Mouse (Mus musculus) regulatory T cell (primary cell): ENCODE measurements around the gene Rfx1.

Experiments
- in situ Hi-C: fragments of 300-600 bp; cut with MboI, MseI; formaldehyde crosslinking; loops from one replicate; pipeline ENCODE4 v1.15.1; 2025; ENCODE audit warnings: high pct_unique_total_duplicates

The Rfx1 gene

DNA sequence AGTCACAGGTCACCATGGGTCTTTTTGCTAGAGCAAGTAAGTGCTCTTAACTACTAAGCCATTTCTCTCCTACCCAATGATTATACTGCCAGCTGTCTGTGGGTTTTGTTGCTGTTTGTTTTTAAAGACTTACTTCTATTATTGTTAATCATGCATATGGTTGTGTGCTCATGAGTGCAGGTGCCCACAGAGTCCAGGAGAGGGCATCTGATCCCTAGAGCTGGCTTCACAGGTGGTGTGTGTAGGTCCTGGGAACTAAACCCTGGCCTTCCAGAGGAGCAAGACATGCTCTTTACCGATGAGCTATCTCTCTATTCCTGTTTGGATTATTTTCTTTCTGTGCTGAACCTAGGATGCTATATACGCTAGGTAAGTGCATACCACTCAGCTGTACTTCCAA lies 7.4 kb upstream of the Rfx1 start:
- in situ Hi-C loops = no loop called here

DNA sequence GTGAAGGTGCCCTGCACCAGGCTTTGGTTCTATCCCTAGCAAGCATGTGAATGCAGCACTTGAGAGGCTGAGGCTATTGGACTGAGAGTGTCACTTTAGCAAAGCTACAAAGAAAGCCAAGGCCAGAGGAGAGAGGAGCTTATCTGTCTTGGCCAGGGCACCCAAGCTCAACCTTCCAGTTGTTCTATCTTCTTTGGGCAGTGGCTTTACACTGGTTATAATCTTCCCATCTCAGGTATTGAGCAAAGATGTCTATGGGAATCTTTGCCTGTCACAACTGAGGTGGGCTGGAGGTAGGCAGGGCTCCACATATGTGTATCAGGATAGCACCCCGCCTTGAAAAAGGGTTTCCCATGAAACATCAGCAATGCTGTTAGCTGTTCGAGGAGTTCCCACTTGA lies 6.4 kb upstream of the Rfx1 start:
- in situ Hi-C loops = no loop called here

DNA sequence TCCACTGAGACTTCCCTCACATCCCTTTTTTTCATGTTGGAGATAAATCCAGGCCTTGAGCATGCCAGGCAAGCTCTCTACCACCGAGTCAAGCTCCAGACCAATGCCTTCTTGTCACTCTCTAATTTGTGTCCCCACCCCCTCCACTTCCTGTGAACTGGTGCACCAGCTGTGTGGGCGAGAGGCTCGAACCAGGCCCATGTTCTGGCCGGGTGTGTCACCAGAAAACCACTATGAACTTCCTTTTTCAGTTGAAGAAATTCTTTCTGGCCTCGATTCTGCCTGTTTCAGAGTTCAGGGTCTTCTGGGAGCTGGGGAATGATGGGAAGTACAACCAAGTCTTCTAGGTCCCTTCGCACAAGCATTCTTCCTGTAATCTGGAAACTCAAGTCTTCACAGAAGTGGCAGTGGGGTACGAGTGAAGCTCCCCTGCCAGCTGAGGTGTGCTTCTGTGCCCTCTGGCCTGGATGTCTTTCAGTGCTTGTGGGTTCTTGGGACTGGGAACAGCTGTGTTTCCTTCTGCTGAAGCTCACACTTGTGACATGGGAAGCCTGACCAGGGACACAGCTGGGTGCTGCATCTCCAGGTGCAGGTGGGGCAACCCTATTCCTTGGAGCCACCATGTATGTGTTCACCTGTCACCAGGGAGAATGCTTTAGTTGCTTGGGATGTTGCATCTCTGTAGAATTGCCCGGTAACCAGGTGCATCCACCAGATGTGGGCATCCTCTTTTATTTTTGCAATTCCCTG lies 2.6 kb upstream of the Rfx1 start:
- in situ Hi-C loops = no loop called here

DNA sequence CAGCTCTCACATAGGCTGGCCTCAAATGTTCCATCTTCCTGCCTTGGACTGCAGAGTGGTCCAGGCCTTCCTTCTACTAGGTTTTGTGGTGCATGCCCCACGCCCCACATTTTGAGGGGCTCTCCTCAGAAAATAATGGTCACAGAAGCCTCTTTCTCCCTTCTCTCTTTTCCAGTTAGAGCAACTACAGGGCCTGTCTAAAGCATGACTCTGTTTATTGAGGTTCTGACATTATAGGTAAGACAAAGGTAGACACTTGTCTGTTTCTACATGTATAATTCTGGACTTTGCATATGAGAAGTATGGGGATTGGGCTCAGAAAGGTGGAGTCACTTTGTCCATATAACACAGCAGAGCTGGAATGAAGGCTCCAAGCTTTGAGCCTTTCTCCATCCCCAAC lies 1.6 kb upstream of the Rfx1 start, which contains the start of gene Gm10643:
Gene Gm10643, minus strand, starts transcription at position 101 of the 400 bp plus-strand sequence.
- in situ Hi-C loops = no loop called here

DNA sequence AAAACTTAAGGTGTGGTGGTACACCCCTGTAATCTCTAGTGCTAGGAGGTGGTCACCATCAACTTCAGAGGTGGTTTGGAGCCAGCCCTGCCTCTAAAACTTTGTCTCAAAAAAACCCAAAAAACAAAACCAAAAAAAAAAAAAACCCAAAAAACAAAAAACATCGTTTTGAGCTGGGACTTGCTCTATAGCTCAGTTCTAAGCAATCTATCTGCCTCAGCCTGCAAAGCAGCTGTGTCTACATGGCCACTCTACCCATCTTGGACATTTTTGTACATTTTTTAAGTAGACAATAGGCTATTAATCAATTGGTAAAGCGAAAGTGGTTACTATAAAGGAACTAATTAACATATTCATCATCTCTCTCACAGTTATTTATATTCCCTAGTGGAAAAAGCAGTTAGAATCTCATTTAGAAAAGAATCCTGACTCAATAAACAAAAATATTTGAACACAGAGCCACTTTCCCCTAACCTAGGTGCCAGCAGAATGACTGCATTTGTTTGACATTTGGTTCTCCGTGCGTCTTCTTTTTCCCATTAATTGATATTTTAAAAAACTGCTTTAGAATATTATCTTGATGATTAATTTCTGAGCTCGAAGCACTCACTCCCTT lies 1.1 kb upstream of the Rfx1 start:
- in situ Hi-C loops = no loop called here

DNA sequence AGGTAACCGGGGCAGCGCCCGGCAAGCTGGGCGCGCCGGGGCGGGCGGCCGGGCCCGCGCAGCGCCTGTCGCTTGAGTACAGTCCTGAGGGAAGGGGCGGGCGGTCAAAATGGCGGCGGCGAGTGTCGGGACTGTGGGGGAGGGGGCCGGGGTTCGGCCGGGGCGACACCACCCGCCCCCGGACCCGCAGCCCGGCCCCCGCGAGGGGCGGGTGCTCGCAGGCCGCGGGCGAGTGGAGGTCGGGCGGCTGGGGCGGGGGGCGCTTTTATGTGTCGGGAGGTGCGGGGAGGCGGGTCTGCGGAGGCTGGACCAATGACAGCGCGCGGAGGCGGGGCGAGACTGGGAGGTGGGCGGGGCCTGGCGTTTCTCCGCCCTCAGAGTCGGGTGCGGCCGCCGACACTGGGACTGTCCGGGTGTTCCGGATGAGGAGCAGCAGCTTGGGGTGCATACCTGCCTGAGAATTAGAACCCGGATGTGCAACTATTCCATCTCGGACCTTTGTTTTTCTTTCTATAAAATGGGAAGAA lies 476 bp downstream of the Rfx1 start:
- in situ Hi-C loops = no loop called here

DNA sequence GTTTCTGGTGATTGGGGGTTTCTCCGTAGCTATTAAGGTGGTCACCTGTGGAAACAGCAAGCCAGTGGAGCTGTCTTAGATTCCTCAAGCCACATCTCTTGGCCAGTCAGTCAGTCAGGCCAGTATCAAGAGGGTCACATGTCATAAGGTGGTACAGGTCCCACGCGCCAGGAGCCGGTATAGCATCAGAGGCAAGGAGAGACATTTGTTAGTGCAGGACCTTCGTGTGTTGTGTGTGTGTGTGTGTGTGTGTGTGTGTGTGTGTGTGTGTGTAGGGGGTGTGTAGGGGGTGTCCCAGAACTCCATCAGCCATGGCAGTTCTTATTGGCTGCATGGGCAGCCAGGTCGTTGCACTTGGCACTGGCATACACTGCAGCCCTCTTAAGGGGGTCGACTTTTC lies 1.3 kb downstream of the Rfx1 start:
- in situ Hi-C loops = no loop called here

DNA sequence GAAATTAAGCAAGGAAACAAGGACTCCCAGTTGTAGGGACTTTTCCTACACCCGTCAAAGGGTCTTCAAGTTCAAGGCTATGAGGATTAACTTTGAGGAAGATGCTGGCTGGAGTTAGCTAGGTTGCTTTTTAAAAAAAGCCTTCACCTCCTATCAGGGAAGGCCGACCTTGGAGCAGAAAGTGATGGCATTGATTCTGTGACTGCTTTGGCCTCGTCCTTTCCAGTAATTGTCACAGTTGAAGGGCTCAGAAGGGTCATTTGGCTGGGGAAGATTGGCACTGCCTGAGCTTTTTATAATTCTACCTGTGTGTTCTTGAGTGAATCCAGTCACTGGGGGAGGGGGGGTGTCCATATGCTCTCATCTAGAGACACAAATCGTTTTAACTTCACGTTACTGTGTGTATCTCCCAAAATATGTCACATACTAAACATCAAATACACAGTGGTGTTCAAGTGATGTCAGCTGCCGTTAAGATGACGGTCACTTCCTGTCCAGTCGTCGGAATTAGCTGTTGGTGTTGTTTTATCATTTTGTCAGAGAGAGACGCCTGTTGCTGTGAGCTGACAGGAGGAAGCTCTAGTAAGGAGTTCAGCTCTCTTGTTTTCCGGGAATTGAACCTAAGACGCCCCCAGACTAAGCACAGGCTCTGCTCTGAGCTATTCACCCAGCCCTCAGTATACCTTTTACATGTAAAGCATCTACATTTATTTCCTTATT lies 1.8 kb downstream of the Rfx1 start:
- in situ Hi-C loops = no loop called here

DNA sequence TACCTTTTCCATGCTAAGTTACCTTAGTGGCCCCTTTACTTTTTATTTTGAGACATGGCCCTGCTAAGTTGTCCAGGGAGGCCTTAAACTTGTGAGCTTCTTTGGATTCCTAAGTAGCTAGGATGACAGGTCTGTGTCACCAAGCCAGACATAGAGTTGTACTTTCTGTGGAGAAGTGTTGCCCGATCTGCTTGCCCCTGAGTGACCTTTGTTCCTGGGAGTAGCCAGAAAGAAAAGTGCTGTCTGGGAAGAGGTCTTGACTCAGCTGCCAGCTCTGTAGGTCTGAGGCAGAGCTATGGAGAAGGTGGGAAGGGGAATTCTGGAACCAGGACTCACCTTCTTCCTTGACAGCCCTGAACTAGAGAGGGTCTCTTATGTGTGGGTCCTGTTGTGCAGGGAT lies 2.5 kb downstream of the Rfx1 start:
- in situ Hi-C loops = no loop called here

DNA sequence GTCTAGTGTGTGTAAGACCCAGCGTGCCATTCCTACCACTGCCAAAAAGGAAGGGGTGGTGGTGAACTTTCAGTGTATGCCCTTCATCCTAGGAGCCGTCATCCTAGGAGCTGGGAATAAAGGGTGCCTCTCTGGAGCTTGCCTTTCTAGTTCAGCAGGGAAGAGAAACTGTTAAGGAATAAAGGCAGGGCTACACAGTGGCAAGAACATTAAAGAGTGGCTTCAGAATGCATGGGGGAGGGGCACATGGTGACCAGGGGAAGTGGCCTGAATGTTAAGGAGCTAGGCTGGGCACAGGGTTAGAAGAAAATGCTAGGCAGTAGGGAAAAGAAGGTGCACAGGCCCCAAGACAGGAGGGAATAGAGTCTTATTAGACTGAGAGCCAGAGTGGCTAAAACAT lies 3.1 kb downstream of the Rfx1 start:
- in situ Hi-C loops = no loop called here

DNA sequence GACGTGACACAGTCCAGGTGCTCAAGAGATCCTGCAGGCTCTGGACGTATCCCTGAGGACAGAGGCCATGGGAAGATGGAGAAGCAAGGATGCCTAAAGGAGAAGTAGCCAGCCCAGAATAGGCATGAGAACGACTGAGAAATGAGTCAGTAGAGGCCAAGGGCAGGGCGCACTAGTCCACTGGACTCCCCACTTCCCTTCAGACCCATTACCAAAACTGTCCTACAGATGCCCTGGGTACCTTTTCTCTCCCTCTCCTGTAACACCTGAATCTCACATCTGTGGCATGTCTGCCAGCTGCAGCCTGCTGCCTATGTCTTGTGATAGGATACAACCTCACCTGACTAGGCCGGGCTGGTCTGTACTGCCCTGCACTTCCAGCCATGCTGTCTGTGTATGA lies 3.6 kb downstream of the Rfx1 start:
- in situ Hi-C loops = no loop called here

DNA sequence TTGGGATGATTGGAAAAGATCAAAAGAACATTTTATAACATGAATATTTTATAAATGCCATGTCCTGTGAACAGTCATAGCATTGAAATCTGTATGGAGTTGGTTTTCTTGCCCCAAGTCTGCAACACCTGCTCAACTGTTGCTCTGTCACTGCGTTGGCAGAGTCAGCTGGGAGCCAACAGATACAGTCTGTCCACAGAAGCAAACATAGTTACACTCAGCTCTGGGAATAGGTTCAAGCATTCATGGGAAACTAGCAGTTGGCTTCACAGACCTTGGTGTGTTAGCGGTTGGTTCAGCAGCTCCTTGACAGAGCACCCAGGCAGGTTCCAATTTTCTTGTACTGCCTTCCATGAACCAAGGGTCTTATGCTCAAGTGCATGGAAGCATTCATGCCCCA lies 4.0 kb downstream of the Rfx1 start:
- in situ Hi-C loops = no loop called here

DNA sequence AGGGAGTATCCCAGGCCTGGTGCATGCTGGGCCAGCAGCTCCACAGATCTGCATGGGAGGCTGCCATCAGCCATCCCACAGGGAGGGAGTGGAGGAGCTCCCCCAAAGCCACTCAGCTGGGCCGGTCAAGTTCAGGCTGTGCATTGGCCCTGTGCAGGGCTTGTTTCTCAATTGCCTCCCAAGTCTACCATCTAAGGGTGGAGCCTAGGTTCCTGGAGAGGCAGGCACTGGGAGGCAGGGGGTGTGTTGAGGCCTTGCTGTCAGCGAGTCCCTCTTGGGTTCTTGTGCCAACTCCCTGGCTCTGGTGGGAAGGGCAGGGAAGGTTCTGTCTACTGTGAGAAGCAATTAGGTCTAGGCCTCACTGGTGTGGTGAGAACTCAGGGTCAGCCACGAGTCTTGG lies 5.3 kb downstream of the Rfx1 start:
- in situ Hi-C loops = no loop called here

DNA sequence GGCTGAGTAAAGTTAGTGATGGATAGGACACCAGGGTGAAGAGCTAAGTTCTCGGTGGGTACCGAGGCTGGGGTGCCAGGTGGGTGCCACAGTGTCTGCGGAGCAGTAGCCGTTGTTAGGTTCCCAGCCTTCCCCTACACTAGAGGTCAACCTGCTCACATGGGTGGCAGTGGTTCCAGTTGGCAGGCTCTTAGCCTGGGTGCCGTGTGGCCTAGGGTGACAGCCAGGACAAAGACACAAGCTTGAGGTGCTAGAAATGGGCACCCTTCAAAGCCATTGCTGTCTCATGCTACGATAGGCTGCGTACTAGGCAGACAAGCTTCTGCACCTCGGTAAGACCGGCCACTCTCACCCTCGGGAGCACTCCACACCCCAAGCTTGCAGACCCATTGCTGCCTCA lies 5.7 kb downstream of the Rfx1 start:
- in situ Hi-C loops = no loop called here

DNA sequence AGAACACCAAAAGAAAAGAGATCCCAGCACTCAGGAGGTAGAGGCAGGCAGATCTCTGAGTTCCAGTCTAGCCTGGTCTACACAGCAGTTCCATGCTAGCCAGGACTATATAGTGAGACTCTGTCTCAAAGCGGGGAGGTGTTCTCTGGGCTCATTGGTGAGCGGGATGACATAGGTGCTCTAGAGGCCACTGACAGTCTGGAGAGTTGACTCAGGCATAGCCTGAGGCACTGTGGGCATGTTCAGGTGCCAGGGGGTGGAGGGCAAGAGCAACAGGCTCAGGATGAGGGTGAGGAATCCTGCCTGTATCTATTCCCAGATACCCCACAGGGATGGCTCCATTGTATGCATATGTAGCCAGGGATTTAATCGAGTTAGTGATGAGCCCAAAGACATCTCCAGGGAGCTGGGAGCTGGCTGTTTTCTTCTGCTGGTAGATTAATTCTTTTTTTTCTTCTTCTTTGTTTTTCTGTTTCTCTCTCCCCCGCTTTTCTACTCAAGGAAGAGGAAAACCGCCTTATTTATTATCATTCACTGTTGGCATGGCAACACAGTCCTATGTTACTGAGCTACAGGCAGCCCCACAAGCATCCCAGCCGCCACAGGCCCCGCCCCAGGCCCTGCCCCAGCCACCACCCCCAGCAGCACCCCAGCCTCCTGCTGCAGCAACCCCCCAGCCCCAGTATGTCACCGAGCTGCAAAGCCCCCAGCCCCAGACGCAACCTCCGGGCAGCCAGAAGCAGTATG lies 6.8 kb downstream of the Rfx1 start:
- in situ Hi-C loops = no loop called here

DNA sequence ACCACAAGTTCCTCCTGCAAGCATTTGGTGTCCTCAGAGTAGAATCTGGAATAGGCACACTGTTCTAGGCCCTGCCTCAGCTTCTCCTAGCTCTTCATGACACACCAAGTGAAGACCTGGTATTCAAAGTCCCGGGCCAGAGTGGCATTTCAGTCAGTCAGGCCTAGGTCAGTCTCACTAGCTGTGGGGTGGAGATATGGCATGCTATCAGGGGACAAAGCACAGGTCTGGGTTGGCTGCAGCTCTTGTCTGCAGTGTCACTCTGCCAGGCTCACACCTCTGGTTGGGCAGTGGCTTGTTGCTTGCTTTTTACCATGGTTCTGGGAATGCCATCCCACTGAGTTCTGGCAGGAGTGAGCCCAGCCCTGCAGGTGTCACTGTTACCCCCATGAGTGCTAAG lies 9.8 kb downstream of the Rfx1 start:
- in situ Hi-C loops = no loop called here

DNA sequence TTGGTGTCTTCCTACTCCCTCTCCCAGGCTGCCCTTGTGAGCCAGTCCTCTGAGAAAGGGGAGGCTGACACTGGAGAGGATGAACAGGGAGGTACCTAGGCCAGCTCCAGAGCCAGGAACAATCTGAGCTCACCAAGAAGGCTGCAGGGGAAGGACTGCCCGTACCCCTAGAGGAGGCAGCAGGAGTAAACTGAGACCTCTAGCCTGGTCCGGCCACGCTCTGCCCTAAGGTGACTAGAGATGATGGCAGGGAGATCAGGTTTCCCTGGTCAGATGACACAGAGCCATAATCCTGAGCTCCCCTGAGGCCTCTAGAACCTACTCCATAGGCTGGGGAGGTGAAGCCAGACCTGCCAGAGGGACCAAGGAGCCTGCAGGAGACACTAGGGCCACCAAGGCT lies 10.2 kb downstream of the Rfx1 start:
- in situ Hi-C loops = no loop called here

DNA sequence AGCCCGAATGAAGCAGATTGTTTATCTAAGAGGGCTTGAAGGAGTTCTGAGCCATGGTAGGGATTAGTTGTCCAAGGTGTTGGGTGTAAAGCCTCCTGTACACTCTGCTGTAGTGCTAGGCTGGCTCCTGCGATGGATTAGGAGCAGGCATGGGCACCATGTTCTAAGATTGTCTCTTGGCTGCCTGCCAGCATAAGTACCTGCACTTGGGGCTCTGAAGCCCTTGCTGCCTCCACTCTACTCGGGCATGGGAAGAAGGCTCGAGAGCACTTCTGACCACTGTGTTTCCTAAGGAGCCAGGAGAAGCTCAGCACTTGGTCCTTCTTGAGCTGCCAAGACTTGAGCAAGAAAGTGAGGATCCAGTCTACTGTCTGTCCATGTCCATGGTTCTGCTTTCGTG lies 12.6 kb downstream of the Rfx1 start:
- in situ Hi-C loops = no loop called here

DNA sequence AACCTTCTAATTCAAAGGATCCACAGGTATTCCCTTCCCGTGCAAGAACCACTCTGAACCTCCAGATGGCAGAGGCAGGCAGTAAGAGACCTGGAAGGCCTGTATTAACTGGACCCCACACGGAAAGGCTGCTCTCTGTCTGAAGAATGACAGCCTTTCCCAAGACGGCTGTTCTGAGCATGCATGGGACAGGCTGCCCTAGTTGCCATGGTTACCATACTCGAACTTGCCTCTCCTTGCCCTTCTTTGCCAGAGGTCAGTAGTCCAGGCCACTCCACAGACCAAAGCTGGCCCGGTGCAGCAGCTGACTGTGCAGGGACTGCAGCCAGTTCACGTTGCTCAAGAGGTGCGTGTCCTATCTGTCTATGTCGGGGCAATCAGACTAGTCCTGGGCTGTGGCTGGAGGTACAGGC lies 17.2 kb downstream of the Rfx1 start:
- in situ Hi-C loops = no loop called here

DNA sequence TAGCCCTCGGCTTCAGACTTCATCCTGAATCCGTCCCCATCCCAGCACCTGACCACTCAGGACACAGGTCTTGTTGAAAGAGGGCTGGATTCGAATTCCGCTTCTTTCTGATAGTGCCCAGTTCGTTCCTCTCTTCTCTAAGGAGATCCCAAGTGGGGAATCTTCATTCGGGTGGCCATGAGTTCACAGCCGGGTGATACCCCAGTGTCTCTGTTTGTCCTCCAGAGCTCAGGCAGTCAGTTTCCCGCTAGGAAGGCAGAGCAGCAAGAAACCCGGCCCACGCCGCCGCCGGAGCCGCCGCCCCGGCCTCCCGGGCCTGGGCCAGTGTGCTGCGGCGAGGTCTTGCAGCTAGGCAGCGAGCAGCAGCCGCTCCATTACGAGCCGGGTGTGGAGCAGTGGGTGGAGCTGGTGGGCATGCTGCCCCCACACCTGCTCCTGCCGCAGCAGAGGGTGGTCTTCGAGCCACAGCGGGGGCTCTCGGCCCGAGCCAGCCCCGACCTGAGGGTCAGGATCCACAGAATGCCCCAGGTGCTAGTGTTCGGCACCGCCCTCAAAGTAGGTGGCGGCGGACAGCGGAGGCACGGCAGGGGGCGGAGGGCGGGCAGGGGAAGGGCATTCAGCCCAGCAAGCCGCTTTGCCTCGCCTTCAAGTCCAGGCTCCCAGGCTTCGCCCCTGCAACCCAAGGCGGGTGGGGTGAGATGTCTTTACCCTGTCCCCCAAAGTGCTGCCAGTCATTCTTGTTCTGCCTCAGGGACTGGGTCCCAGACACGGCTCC lies 17.9 kb downstream of the Rfx1 start:
- in situ Hi-C loops = no loop called here

DNA sequence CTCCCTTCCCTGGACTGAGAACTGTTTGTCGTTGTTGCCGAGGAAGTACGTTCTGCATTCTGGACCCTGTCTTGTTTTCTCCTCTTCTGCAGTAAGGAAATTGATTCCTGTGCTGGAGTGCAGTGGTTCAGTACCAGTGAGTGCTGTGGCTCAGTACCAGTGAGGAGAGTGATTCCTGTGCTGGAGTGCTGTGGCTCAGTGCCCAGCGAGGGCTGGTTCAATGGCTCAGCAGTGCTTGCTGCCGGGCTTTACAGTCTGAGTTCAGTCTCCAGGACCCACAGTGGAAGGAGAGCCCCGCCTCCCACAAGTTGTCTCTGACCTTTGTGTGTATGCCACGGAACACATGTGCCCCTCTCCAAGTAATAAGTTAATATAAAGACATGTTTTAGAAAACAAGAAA lies 20.5 kb downstream of the Rfx1 start:
- in situ Hi-C loops = no loop called here
